Mouse (Mus musculus) liver, adult (tissue): ENCODE measurements around the gene Hoxc8.

ENCODE experiments used
- GATA4 ChIP-seq: IDR thresholded peaks from 2 replicates; pipeline ENCODE4 v1.6.1; 2014; ENCODE audit warnings: mild to moderate bottlenecking, low read length; ENCODE audit not compliant: insufficient replicate concordance

The Hoxc8 gene

GRCm38 (mm10) chr15:102990461-102991397 is at the start of gene Hoxc8:
Gene Hoxc8, plus strand, starts transcription at chr15:102990607.
- no peak for TF ChIP-seq GATA4

- TF ChIP-seq GATA4: no peak
Observed at GRCm38 (mm10) chr15:102942739-102943467, 47.5 kb upstream of the Hoxc8 start.

GRCm38 (mm10) chr15:102943468-102943813 is 47.0 kb upstream of the Hoxc8 start:
- TF ChIP-seq GATA4: no peak

GRCm38 (mm10) chr15:102945185-102946077 is 45.0 kb upstream of the Hoxc8 start:
- TF ChIP-seq GATA4: no peak

- TF ChIP-seq GATA4: no peak
Observed at GRCm38 (mm10) chr15:102947276-102947675, 43.1 kb upstream of the Hoxc8 start.

- no peak for TF ChIP-seq GATA4
Observed at GRCm38 (mm10) chr15:102948842-102949241, 41.6 kb upstream of the Hoxc8 start.

GRCm38 (mm10) chr15:102949696-102950095 is 40.7 kb upstream of the Hoxc8 start:
- no peak for TF ChIP-seq GATA4

- TF ChIP-seq GATA4: no peak
Observed at GRCm38 (mm10) chr15:102950877-102951276, 39.5 kb upstream of the Hoxc8 start.

- TF ChIP-seq GATA4: no peak
Observed at GRCm38 (mm10) chr15:102953561-102953960, 36.8 kb upstream of the Hoxc8 start.

GRCm38 (mm10) chr15:102954192-102955006 is 36.0 kb upstream of the Hoxc8 start, which contains the start of gene Hoxc11:
Gene Hoxc11, plus strand, starts transcription at chr15:102954427.
- TF ChIP-seq GATA4: no peak

- no peak for TF ChIP-seq GATA4
Observed at GRCm38 (mm10) chr15:102955007-102955382, 35.4 kb upstream of the Hoxc8 start.

GRCm38 (mm10) chr15:102955833-102956640 is 34.4 kb upstream of the Hoxc8 start:
- no peak for TF ChIP-seq GATA4

- TF ChIP-seq GATA4: no peak
Observed at GRCm38 (mm10) chr15:102956906-102957305, 33.5 kb upstream of the Hoxc8 start.
